Mouse (Mus musculus): ENCODE data around the gene Slc28a3.

DNA sequence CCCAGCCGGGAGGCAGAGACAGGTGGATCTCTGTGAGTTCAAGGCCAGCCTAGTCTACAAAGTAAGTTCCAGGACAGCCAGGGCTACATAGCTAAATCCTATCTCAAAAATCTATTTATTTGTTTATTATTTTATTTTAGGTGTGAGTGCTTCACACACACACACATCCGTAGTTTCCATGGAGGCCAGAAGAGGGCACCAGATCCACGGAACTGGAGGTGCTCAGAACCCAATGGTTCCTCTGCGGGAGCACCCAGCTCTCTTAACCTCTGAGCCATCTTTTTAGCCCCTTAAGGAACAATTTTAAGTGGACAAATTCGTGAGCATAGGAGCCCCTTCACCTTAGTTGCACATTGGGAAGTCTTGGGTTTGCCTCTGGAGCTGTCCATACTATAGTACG lies 20.0 kb downstream of the Slc28a3 start:
- TF ChIP-seq POLR2A (IDR thresholded peaks at IDR 0.05; ENCODE audit: borderline replicate concordance, control insufficient read depth, low read depth, low read length) (no peak), CTCF (IDR thresholded peaks at IDR 0.05; ENCODE audit: control insufficient read depth, insufficient read depth, low read length) (peak; percentile 68)

Measured in bone marrow, adult 2 months (tissue).